Mouse (Mus musculus) WW6 (cell line): ENCODE data around the gene Irs1.

Source experiments
- DNase-seq: peaks from one replicate; pipeline ENCODE4 v3.0.0-alpha.2; 2013; ENCODE audit warnings: low read depth, low spot score

The Irs1 gene

DNA sequence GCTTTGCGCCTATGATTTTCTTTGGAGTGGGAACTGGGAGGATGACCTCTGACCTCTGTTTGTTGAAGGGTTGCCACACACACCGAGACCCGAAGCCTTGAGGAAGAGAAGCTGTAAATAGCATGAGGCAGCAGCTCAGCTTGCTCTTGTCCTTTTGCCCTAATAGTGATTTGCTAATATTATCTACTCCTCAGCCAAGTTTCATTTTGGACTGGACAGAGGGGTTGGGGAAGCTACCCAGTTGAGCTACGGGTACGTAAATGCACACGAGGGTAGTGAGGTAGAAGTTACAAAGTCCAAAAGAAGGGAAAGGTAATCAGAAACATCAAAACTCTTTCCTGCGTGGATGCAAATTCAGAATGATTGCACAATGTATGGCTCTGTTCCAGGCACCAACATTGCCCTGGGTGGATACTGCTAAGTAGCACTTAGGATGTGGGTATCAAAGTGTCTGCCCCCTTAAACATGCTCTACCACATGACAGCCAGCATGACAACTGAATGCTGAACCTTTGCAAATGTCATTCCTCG is 107.2 kb downstream of the Irs1 start:
- no peak for DNase-seq
